Mouse (Mus musculus) neural tube, embryonic 15.5 days (tissue): ENCODE measurements at regions not wholly inside any gene's neighbourhood (a gene's known extent, or its start where the extent isn't known, plus 50 kb on each side); places are given as distances from the start of the nearest gene placed in this dataset.

Experiments
- ATAC-seq: fragments of 200-750 bp; cut with Nextera tagmentation; 2 replicates; pipeline ENCODE4 v1.8.0; 2017; ENCODE audit warnings: mild to moderate bottlenecking, moderate TSS enrichment, moderate library complexity; ENCODE audit not compliant: low FRiP score
- H3K27ac ChIP-seq: fragments of 300-500 bp; sonication (generic); replicated peaks from 2 replicates; pipeline ENCODE4 v1.5.1; 2015; ENCODE audit warnings: mild to moderate bottlenecking, inconsistent platforms
- H3K27me3 ChIP-seq: fragments of 300-500 bp; sonication (generic); replicated peaks from 2 replicates; pipeline ENCODE4 v1.6.1; 2015; ENCODE audit warnings: inconsistent platforms
- H3K36me3 ChIP-seq: fragments of 300-500 bp; sonication (generic); 2 replicates; pipeline ENCODE4 v1.6.1; 2015; ENCODE audit warnings: inconsistent platforms
- H3K4me1 ChIP-seq: fragments of 300-500 bp; sonication (generic); 2 replicates; pipeline ENCODE4 v1.6.1; 2015; ENCODE audit warnings: inconsistent platforms
- H3K4me2 ChIP-seq: fragments of 300-500 bp; sonication (generic); 2 replicates; pipeline ENCODE4 v1.6.1; 2015; ENCODE audit warnings: inconsistent platforms, mild to moderate bottlenecking, moderate library complexity
- H3K4me3 ChIP-seq: fragments of 300-500 bp; sonication (generic); replicated peaks from 2 replicates; pipeline ENCODE4 v1.5.1; 2015; ENCODE audit warnings: mild to moderate bottlenecking, inconsistent platforms
- H3K9ac ChIP-seq: fragments of 300-500 bp; sonication (generic); replicated peaks from 2 replicates; pipeline ENCODE4 v1.6.1; 2015; ENCODE audit warnings: mild to moderate bottlenecking, inconsistent platforms
- H3K9me3 ChIP-seq: fragments of 300-500 bp; sonication (generic); replicated peaks from 2 replicates; pipeline ENCODE4 v1.6.1; 2016; ENCODE audit warnings: inconsistent platforms
- WGBS: fragments of 180-500 bp; shearing (Covaris S2); methylation state at CpG from one replicate; pipeline ENCODE4 v1.1.7; 2015; ENCODE audit warnings: mixed read lengths; 5-methylcytosine and 5-hydroxymethylcytosine counted together

DNA sequence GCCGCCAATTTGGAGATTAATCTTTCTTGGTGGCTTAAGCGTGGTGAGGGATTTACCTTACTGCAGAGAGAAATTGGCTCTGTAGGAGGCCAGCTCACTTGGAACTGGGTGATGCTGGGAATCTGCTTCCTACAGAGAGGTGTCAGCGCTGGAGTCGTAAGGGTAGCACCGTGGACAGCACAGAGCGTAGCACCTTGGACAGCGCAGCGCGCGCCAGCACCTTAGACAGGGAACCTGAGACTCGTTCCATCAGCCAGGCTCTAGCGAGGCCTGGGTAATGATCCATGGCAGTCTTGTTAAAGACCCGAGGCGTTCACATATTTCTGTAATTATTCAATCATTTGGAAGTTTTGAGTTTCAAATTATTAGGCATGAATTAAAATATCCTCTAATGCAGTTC, 261.9 kb upstream of the Gjb5 start:
- H3K9ac ChIP-seq, result no peak overlapping the region
- no peak for ATAC-seq
- H3K4me1 ChIP-seq, result no peaks in the 10 kb centered on the region
- H3K36me3 ChIP-seq, result no peaks in the 10 kb centered on the region
- H3K27me3 ChIP-seq, result no peaks in the 10 kb centered on the region
- no peak overlapping the region for H3K27ac ChIP-seq
- no peak overlapping the region for H3K4me3 ChIP-seq
- H3K4me2 ChIP-seq, result no peak overlapping the region
- WGBS, result 16% methylated on average over 14 of the region's 14 CpGs
- no peaks in the 10 kb centered on the region for H3K9me3 ChIP-seq

DNA sequence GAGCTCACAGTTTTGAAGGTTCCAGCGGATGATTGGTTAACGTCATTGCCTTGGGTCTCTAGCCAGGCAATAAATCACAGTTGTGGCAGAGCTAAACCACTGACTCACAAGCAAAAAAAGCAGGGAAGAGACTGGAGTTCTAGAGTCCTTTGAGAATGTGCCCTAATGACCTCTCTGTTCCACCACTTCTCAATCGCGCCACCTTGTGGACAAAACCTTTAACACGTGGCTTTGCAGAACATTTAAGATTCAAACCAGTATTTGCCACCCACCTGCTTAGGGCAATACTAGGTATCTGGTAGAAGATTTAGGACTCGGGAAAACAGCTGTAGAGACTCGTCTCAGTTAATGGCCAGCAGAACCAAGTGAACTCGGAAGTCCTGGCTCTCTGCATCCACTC, 254.8 kb upstream of the Gjb5 start:
- Histone ChIP-seq H3K4me3 (no peak overlapping the region), H3K9me3 (no peaks in the 10 kb centered on the region), H3K4me1 (no peaks in the 10 kb centered on the region), H3K9ac (no peak overlapping the region), H3K27me3 (no peaks in the 10 kb centered on the region), H3K4me2 (no peak overlapping the region), H3K36me3 (no peaks in the 10 kb centered on the region), H3K27ac (no peak overlapping the region)
- ATAC-seq, result no peak
- WGBS, result 52% methylated on average over 8 of the region's 8 CpGs

DNA sequence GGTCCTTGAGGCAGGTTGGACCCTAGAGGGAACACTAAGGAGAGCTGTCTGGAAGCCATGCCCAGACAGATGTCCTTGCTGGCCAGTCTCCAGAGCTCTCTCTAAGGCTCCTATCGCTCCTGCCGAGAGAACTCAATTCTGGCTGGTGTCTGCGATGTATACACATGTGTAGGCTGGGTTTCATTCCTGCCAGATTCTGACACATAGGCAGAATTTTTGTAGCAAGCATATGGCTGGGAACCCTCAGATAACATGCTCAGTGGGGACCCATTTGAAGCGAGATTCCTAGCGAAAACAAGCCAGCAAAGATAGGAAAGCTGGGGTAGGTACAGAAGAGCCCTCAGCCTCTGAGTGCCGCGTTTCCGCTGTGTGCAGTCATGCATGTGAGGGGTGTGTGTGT, 242.9 kb upstream of the Gjb5 start:
- Histone ChIP-seq H3K4me2 (no peak overlapping the region), H3K4me3 (no peak overlapping the region), H3K36me3 (no peaks in the 10 kb centered on the region), H3K4me1 (peaks cover 17% of the 10 kb centered on the region), H3K9me3 (no peaks in the 10 kb centered on the region), H3K27ac (no peak overlapping the region), H3K27me3 (no peaks in the 10 kb centered on the region), H3K9ac (no peak overlapping the region)
- 56% methylated on average over 8 of the region's 8 CpGs for WGBS
- 0 out of 2 replicates have a peak, but pooled peaks have one; percentile 21 for ATAC-seq

DNA sequence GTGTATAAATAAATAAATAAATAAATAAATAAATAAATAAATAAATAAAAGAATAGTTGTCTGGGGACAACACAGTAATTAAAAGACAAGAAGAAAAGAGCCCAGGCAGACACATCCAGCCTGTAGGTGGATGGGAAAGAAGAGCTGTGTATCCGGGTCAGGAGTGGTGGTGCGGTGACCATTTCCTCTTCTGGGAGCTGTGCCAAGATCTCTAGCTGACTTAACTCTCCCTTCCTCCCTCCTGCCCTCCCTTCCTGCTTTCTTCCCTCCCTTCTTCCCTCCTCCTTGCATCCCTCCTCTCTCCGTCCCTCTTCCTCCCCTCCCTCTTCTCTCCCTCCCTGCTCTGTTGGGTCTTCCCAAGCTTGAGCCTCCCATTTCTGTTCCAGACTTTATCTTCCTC, 240.6 kb upstream of the Gjb5 start:
- no peaks in the 10 kb centered on the region for H3K27me3 ChIP-seq
- no peak overlapping the region for H3K4me3 ChIP-seq
- H3K4me2 ChIP-seq, result no peak overlapping the region
- H3K4me1 ChIP-seq, result peaks cover 21% of the 10 kb centered on the region
- H3K27ac ChIP-seq, result no peak overlapping the region
- H3K9me3 ChIP-seq, result no peaks in the 10 kb centered on the region
- no peak overlapping the region for H3K9ac ChIP-seq
- WGBS, result 63% methylated on average over 3 of the region's 3 CpGs
- no peaks in the 10 kb centered on the region for H3K36me3 ChIP-seq
- no peak for ATAC-seq

DNA sequence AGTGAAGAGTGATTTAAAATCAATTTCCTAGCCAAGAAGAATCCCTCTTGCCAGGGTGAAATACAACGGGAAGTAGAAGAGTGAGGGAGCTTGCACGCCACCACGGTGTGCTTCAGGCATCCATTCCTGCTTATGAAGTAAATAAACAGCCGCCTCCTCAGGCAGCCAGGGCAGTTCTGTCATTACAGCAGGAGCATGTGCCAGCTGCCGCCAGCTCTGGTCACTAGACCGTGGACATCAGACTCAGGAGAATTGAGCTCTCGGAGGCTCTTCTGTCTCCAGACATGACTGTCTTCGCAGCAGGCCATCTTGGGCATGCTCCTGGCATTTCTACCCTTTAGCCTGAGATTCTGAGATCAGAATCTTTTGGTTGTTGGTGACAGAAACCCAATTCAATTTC, 236.1 kb upstream of the Gjb5 start:
- Histone ChIP-seq H3K4me3 (no peak overlapping the region), H3K4me1 (peaks cover 4% of the 10 kb centered on the region), H3K9ac (no peak overlapping the region), H3K9me3 (no peaks in the 10 kb centered on the region), H3K36me3 (no peaks in the 10 kb centered on the region), H3K4me2 (no peak overlapping the region), H3K27me3 (no peaks in the 10 kb centered on the region), H3K27ac (no peak overlapping the region)
- ATAC-seq, result no peak
- 54% methylated on average over 8 of the region's 8 CpGs for WGBS

DNA sequence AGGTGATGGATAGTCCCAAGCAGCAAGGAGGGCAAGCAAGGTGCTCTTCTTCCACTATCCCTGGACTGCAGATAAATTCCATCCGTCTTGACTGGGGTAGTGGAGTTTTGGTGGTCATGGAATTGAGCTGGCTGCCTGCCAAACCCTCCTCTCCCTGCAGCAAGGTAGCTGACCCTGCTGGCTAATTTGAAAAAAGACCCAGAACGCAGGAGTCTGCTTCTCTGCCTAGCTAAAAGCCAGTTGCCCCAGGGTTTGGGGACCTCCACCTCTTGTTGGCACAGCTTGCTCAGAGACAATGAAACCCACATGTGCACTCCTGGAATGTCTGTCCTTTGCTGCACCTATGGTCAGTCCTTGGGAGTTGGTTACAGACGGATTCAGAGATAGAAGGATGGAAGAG, 233.6 kb upstream of the Gjb5 start:
- Histone ChIP-seq H3K4me3 (no peak overlapping the region), H3K4me1 (peaks cover 4% of the 10 kb centered on the region), H3K27ac (no peak overlapping the region), H3K27me3 (no peaks in the 10 kb centered on the region), H3K9me3 (no peaks in the 10 kb centered on the region), H3K36me3 (no peaks in the 10 kb centered on the region), H3K4me2 (no peak overlapping the region), H3K9ac (no peak overlapping the region)
- ATAC-seq, result no peak
- WGBS, result 55% methylated on average over 3 of the region's 3 CpGs

DNA sequence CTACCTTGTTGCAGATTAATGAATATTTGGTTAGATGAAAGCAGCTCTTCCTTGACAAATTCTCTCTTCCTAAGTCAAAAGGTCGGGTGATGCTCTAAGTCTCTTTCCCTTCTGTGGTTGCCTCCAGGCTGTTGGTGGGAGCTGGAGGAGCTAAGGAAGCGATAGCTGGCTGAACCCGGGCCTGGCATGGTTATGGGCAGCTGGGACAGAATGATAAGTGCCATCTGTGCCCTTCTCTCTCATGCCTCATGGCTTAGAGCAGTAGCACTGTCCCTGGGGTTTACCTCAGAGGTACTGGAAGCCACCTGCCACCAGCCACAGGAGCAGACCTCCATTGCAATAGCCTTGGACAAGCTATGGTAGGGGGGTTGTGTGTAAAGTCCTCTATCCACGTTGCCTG, 228.8 kb upstream of the Gjb5 start:
- Histone ChIP-seq H3K9me3 (no peaks in the 10 kb centered on the region), H3K4me2 (no peak overlapping the region), H3K4me1 (no peaks in the 10 kb centered on the region), H3K27me3 (no peaks in the 10 kb centered on the region), H3K36me3 (no peaks in the 10 kb centered on the region), H3K9ac (no peak overlapping the region), H3K4me3 (no peak overlapping the region), H3K27ac (no peak overlapping the region)
- no peak for ATAC-seq
- 67% methylated on average over 4 of the region's 4 CpGs for WGBS

DNA sequence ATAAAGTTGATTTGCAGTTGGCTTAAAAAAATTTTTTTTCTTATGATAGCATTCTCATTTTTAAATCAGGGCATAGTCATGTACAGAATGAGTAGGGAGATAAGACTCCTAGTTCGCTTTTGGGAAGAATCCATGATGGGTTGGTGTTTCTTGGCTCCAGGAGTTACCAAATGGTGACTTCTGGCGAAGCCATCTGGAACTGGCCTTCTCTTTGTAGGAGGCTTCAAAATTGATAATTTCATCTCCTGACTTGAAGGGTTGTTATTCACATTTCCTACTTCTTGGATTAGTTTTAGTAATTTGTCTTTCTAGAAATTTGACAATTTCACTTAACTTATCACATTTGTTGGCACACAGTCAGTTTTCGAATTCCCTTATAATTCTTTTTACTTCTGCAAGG, 218.5 kb upstream of the Gjb5 start:
- Histone ChIP-seq H3K4me3 (no peak overlapping the region), H3K9me3 (no peaks in the 10 kb centered on the region), H3K4me2 (no peak overlapping the region), H3K4me1 (no peaks in the 10 kb centered on the region), H3K27me3 (no peaks in the 10 kb centered on the region), H3K9ac (no peak overlapping the region), H3K36me3 (no peaks in the 10 kb centered on the region), H3K27ac (no peak overlapping the region)
- ATAC-seq, result no peak
- WGBS, result 92% methylated on average over 3 of the region's 3 CpGs

DNA sequence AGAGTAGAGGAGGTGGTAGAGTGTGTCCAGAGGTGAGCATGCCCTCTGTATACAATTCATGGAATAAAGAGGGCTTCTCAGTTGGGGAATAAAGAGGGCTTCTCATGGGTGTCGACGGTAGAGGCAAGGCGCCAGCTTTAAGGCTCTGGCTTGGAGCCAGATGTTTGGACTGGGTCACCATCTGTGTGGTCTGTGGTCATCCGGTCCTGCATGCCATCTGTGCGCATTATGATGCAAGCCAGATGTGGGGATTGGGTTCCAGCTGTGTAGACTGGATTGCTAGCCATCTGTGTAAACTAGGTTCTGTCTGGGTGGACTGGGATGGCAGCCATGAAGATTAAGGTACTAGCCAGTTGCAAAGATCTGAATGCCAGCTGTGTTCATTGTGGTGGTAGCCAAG, 204.6 kb upstream of the Gjb5 start:
- H3K27ac ChIP-seq, result no peak overlapping the region

DNA sequence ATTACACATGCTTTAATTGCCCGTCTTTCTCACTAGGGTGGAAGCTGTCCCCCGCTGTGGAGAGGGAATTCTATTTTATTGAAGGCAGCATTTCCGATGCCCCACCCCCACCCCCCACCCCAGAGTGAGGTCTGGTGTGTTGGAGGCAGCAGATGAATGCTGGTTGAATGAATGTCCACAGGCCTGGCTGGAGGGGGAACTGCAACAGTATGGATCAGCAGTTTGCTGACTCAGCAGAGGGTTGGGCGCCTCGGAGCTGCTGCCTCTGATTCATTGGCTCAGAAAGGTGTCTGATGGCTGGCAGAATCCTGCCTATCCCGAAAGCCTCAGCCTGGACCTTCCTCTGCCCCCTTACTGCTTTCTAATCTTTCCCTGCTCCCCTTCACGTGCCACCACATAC, 200.6 kb upstream of the Gjb5 start:
- H3K9ac ChIP-seq, result no peak overlapping the region
- ATAC-seq, result 0 out of 2 replicates have a peak, but pooled peaks have one; percentile 31
- no peak overlapping the region for H3K4me3 ChIP-seq
- peaks cover 8% of the 10 kb centered on the region; the same call in 1 of the 2 replicates for H3K4me1 ChIP-seq
- H3K27ac ChIP-seq, result no peak overlapping the region; the same call in 1 of the 2 replicates
- no peaks in the 10 kb centered on the region for H3K36me3 ChIP-seq
- H3K27me3 ChIP-seq, result no peaks in the 10 kb centered on the region
- WGBS, result 26% methylated on average over 7 of the region's 7 CpGs
- H3K9me3 ChIP-seq, result no peaks in the 10 kb centered on the region
- no peak overlapping the region for H3K4me2 ChIP-seq

More for the DNA sequence above, 204.6 kb upstream of the Gjb5 start:
- WGBS, result 75% methylated on average over 5 of the region's 5 CpGs
- no peak overlapping the region for H3K4me2 ChIP-seq
- H3K9me3 ChIP-seq, result no peaks in the 10 kb centered on the region
- no peak overlapping the region for H3K4me3 ChIP-seq
- no peaks in the 10 kb centered on the region for H3K27me3 ChIP-seq
- no peaks in the 10 kb centered on the region for H3K36me3 ChIP-seq
- ATAC-seq, result no peak
- H3K4me1 ChIP-seq, result peaks cover 8% of the 10 kb centered on the region; the same call in 1 of the 2 replicates
- no peak overlapping the region for H3K9ac ChIP-seq

DNA sequence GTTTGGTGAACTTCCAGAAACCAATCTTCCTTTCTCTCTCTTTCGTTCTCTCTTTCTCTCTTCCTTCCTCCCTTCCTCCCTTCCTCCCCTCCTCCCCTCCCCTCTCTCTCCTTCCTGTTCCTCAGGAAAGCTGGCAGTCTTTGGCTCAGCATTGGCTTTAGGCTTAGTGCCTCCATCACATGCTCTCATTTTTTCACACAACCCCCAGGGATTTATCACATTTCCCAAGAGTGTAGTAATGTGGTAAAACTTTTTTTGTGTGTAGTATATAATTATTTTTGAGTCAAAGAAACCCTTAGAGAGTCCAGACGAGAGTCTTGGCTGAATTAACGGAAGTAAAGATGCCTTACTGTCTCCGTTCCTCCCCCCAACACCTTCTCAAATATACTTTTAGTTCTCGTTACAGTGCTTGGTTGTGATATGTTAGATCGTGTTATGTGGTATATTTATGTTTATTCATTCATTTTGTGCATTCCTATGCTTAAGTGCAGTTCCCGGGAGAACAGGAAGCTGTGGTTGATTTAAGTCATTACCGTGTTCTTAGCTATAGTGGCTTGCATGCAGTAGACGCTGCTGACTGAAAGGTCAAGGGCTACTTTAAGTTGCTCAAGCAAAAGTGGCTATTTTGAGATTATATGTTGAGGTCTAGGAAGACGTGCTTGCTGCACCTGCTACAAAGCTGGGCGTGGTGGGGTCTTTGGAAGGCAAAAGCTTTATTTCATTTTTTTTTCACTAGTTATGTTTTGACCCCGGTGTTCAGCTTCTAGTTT, 194.7 kb upstream of the Gjb5 start:
- H3K27me3 ChIP-seq, result no peaks in the 10 kb centered on the region
- ATAC-seq, result no peak

DNA sequence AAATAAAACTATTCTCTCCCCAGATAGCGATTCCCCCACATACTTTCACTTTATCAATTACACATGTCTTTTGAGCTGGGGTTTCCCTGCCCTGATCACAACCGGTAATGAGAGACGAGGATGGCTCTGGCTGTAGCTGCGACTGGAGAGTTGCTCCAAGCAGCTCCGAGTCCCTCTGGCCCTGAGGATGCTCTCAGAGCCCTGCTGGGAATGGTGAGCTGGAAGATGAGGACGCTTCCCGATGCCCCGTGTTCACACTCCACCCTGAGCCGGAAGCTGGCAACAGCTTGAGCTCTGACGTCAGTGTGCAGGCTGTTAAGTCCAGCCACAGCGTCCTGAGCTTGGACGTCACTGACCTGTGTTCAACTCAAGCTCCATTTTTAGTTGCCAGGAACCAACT, 191.6 kb upstream of the Gjb5 start:
- no peaks in the 10 kb centered on the region for H3K36me3 ChIP-seq
- no peak for ATAC-seq
- 25% methylated on average over 12 of the region's 12 CpGs for WGBS
- no peaks in the 10 kb centered on the region for H3K9me3 ChIP-seq
- peaks cover 11% of the 10 kb centered on the region for H3K4me1 ChIP-seq
- H3K27me3 ChIP-seq, result no peaks in the 10 kb centered on the region
- peak overlapping the region; percentile 19; the same call in 1 of the 2 replicates for H3K4me3 ChIP-seq
- no peak overlapping the region for H3K9ac ChIP-seq
- no peak overlapping the region; the same call in 1 of the 2 replicates for H3K27ac ChIP-seq
- peak overlapping the region; percentile 51 for H3K4me2 ChIP-seq

More for the DNA sequence above, 194.7 kb upstream of the Gjb5 start:
- 83% methylated on average over 12 of the region's 12 CpGs for WGBS
- no peaks in the 10 kb centered on the region for H3K36me3 ChIP-seq
- no peak overlapping the region for H3K9ac ChIP-seq
- no peak overlapping the region for H3K4me2 ChIP-seq
- no peak overlapping the region for H3K27ac ChIP-seq
- H3K9me3 ChIP-seq, result no peaks in the 10 kb centered on the region
- peaks cover 11% of the 10 kb centered on the region for H3K4me1 ChIP-seq
- no peak overlapping the region for H3K4me3 ChIP-seq
